Mouse (Mus musculus): ENCODE data around the gene Exo1. TPM values are rescaled to one million over a fixed set of nuclear protein-coding genes. Genes with fewer than 3 reads are reported as not detected.

Gene Exo1
- polyA plus RNA-seq (2014; fragmentation: Illumina TruSeq; extraction: RNeasy Lipid Tissue Mini Kit (QIAGEN cat#74804); ENCODE audit: low read depth, low replicate concordance): 0.99 TPM

GRCm38 (mm10) chr1:175880453-175881296 lies at the start of gene Exo1:
Exo1 (plus strand) TSS chr1:175880581.

GRCm38 (mm10) chr1:175920029-175920428 lies 39.6 kb downstream of the Exo1 start, which contains the start of gene Gm38100:
Gm38100 (plus strand) TSS chr1:175920329.

Other genes starting within 250 kb of the Exo1 start
- 5.4 TPM for gene Opn3, start 187.8 kb upstream of the Exo1 start, polyA plus RNA-seq (2014; fragmentation: Illumina TruSeq; extraction: RNeasy Lipid Tissue Mini Kit (QIAGEN cat#74804); ENCODE audit: low read depth, low replicate concordance)
- gene Chml, start 187.7 kb upstream of the Exo1 start, polyA plus RNA-seq (2014; fragmentation: Illumina TruSeq; extraction: RNeasy Lipid Tissue Mini Kit (QIAGEN cat#74804); ENCODE audit: low read depth, low replicate concordance): 22.2 TPM
- gene Wdr64, start 182.0 kb upstream of the Exo1 start, polyA plus RNA-seq (2014; fragmentation: Illumina TruSeq; extraction: RNeasy Lipid Tissue Mini Kit (QIAGEN cat#74804); ENCODE audit: low read depth, low replicate concordance): not detected
- not detected for gene Gm38100, start 39.7 kb downstream of the Exo1 start, polyA plus RNA-seq (2014; fragmentation: Illumina TruSeq; extraction: RNeasy Lipid Tissue Mini Kit (QIAGEN cat#74804); ENCODE audit: low read depth, low replicate concordance)
- gene Rbm8a2, start 98.5 kb downstream of the Exo1 start, polyA plus RNA-seq (2014; fragmentation: Illumina TruSeq; extraction: RNeasy Lipid Tissue Mini Kit (QIAGEN cat#74804); ENCODE audit: low read depth, low replicate concordance): not detected

All from adrenal gland, adult 10 weeks (tissue).